Mouse (Mus musculus): Measurements from ENCODE around the gene Slc1a3. TPM values are rescaled to one million over a fixed set of nuclear protein-coding genes. Genes with fewer than 3 reads are reported as not detected.

Gene Slc1a3
- polyA plus RNA-seq, 1 experiment from 2014 or later, result 25.2 TPM

DNA sequence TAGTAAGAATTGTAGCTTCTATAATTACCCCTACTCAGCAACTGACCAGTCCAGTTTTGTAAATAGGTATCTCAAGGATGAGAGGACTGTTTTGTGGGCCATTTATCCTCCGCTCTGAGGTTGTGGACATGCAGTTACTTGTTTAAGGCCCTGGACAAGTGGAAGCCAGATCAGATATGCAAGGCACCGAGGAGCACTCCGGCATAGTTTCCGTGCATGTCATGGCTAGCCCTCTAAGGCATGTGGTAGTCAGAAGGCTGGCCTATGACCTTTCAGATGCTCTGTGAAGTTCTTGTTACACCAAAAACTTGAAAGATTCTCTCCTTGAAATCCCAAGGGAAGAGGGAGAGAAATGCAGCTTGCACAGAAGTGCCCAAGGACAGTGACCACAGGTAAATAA is 23.7 kb downstream of the Slc1a3 start:
- Histone ChIP-seq H3K27ac (ENCODE audit: low read length) (no peak overlapping the region), H3K9ac (ENCODE audit: low read length) (no peak overlapping the region), H3K4me2 (ENCODE audit: low read depth, low read length) (no peak overlapping the region), H3K4me3 (ENCODE audit: low read length) (no peak overlapping the region), H3K36me3 (ENCODE audit: control insufficient read depth, insufficient read depth, low read length) (0 out of 2 replicates have a peak, but pooled peaks cover 2% of the 10 kb centered on the region), H3K4me1 (replicated peaks; ENCODE audit: control insufficient read depth, insufficient read depth, low read length) (no peaks in the 10 kb centered on the region), H3K27me3 (ENCODE audit: control insufficient read depth, insufficient read depth, low read depth, low read length) (no peaks in the 10 kb centered on the region), H3K9me3 (ENCODE audit: control insufficient read depth, low read length) (no peaks in the 10 kb centered on the region)
- 87% methylated on average over 4 of the region's 4 CpGs for WGBS
- no peak for ATAC-seq (ENCODE audit: low read depth)

DNA sequence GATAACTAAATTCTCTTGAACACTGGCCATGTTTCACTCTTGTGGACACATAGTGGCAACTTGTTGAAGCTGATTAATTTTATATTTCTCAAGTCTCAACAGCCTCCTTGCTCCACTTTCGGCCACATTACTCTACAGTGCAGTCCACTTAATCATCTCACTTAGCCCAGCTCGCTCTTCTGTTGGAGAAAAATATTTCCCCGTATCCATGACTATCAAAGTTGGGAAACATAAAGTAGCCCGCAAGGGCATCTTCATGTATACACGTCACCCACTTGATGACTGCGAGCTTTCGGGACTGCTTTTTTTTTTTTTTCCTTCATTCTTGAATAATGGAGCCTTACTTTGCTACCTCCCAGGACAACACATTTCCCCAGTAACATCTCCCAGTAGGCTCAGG is 25.1 kb downstream of the Slc1a3 start:
- H3K27me3 ChIP-seq (ENCODE audit: control insufficient read depth, insufficient read depth, low read depth, low read length), result no peaks in the 10 kb centered on the region
- H3K4me1 ChIP-seq (replicated peaks; ENCODE audit: control insufficient read depth, insufficient read depth, low read length), result no peaks in the 10 kb centered on the region
- WGBS, result 76% methylated on average over 7 of the region's 7 CpGs
- H3K27ac ChIP-seq (ENCODE audit: low read length), result no peak overlapping the region
- H3K9me3 ChIP-seq (ENCODE audit: control insufficient read depth, low read length), result no peaks in the 10 kb centered on the region
- no peak overlapping the region for H3K4me3 ChIP-seq (ENCODE audit: low read length)
- no peak for ATAC-seq (ENCODE audit: low read depth)
- no peak overlapping the region for H3K9ac ChIP-seq (ENCODE audit: low read length)
- H3K4me2 ChIP-seq (ENCODE audit: low read depth, low read length), result no peak overlapping the region
- 0 out of 2 replicates have a peak, but pooled peaks cover 2% of the 10 kb centered on the region for H3K36me3 ChIP-seq (ENCODE audit: control insufficient read depth, insufficient read depth, low read length)

DNA sequence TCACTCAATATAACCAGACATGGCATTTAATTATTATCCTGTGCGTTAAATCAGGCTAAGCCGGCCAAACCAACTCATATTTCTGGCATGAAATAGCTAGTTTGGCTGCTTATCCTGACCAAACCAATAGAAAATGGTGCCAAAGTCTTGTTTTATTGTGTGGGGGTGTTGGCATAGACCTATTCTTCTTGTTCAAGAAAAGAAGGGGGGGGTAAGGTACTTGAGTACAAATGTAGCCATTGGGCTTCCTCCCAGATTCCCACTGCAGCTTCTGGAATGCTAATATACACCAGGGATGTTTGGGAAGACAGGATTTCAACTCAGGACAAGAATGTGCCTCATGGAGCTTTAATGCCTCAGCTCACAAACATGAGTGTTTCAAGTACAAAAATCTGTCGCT is 26.3 kb downstream of the Slc1a3 start:
- 76% methylated on average over 3 of the region's 3 CpGs for WGBS

DNA sequence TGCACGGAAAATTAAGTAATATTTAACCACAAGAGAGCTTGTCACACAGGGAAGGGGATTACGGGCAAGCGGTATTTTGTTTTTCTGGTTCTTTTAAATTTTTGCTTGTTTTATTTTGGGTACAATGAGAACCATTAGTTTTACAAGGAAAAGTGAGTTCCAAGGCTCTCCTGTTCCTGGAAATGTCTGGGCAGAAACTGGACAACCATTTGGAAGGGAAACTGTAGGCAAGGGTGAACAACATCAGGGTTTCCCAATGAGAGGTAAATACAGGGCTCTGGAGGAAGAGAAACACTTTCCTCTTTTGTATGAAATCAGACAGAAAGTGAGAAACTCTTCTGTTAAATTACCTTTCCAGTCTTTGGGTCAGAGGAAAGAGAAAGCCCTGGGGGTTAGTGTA is 27.7 kb downstream of the Slc1a3 start:
- no peaks in the 10 kb centered on the region for H3K4me1 ChIP-seq (replicated peaks; ENCODE audit: control insufficient read depth, insufficient read depth, low read length)
- no peaks in the 10 kb centered on the region for H3K27me3 ChIP-seq (ENCODE audit: control insufficient read depth, insufficient read depth, low read depth, low read length)
- no peak overlapping the region for H3K4me2 ChIP-seq (ENCODE audit: low read depth, low read length)
- H3K9ac ChIP-seq (ENCODE audit: low read length), result no peak overlapping the region
- 61% methylated on average over 3 of the region's 3 CpGs for WGBS
- 0 out of 2 replicates have a peak, but pooled peaks cover 2% of the 10 kb centered on the region for H3K36me3 ChIP-seq (ENCODE audit: control insufficient read depth, insufficient read depth, low read length)
- no peak overlapping the region for H3K4me3 ChIP-seq (ENCODE audit: low read length)
- H3K9me3 ChIP-seq (ENCODE audit: control insufficient read depth, low read length), result no peaks in the 10 kb centered on the region
- ATAC-seq (ENCODE audit: low read depth), result no peak
- no peak overlapping the region for H3K27ac ChIP-seq (ENCODE audit: low read length)

More for the DNA sequence above, 26.3 kb downstream of the Slc1a3 start:
- H3K4me1 ChIP-seq (replicated peaks; ENCODE audit: control insufficient read depth, insufficient read depth, low read length), result no peaks in the 10 kb centered on the region
- H3K9ac ChIP-seq (ENCODE audit: low read length), result no peak overlapping the region
- no peak for ATAC-seq (ENCODE audit: low read depth)
- no peaks in the 10 kb centered on the region for H3K27me3 ChIP-seq (ENCODE audit: control insufficient read depth, insufficient read depth, low read depth, low read length)
- no peaks in the 10 kb centered on the region for H3K9me3 ChIP-seq (ENCODE audit: control insufficient read depth, low read length)
- no peak overlapping the region for H3K4me2 ChIP-seq (ENCODE audit: low read depth, low read length)
- 0 out of 2 replicates have a peak, but pooled peaks cover 2% of the 10 kb centered on the region for H3K36me3 ChIP-seq (ENCODE audit: control insufficient read depth, insufficient read depth, low read length)
- H3K4me3 ChIP-seq (ENCODE audit: low read length), result no peak overlapping the region
- H3K27ac ChIP-seq (ENCODE audit: low read length), result no peak overlapping the region

DNA sequence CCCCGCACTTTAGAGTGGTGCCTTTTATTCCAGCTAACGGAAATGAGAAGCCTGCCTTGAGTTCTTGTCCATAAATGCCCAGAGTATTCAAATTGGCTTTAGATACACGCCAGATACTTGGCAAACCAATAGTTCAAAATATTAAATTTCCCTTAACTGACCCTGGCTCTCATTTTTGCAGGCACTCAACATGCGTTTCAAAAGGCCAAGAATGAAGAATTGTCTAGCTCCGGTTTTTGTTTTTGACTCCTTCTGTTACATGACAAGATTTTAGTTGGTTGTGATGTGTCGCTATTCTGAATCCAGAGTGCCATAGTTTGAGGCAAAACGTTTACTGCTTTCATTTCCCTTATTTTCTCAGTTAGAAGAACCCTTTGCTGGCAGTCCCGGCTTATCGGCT is 28.1 kb downstream of the Slc1a3 start:
- no peaks in the 10 kb centered on the region for H3K27me3 ChIP-seq (ENCODE audit: control insufficient read depth, insufficient read depth, low read depth, low read length)
- no peaks in the 10 kb centered on the region for H3K4me1 ChIP-seq (replicated peaks; ENCODE audit: control insufficient read depth, insufficient read depth, low read length)
- H3K4me3 ChIP-seq (ENCODE audit: low read length), result no peak overlapping the region
- WGBS, result 68% methylated on average over 9 of the region's 9 CpGs
- H3K27ac ChIP-seq (ENCODE audit: low read length), result no peak overlapping the region
- no peaks in the 10 kb centered on the region for H3K36me3 ChIP-seq (ENCODE audit: control insufficient read depth, insufficient read depth, low read length)
- no peak overlapping the region for H3K9ac ChIP-seq (ENCODE audit: low read length)
- no peak for ATAC-seq (ENCODE audit: low read depth)
- H3K9me3 ChIP-seq (ENCODE audit: control insufficient read depth, low read length), result no peaks in the 10 kb centered on the region
- H3K4me2 ChIP-seq (ENCODE audit: low read depth, low read length), result no peak overlapping the region

DNA sequence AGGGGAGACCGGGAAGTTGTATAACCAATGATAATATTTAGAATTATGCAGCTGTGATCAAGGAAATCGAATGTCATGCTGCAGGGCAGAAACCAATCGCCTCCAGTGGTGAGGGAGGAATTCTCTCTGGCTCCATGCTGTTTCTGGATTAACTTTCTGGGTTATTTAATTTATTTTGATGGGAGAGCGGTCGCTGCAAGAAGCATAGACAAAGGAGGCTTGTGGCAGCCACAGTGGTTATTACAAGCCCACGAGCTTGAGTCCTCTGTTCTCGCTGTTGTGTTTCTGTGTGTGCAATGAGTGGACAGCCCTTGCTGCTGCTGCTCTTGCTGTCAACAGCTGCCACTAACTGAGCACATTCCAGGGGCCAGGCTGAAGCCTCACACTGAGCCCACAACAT is 28.6 kb downstream of the Slc1a3 start:
- 76% methylated on average over 7 of the region's 7 CpGs for WGBS
- Histone ChIP-seq H3K36me3 (ENCODE audit: control insufficient read depth, insufficient read depth, low read length) (no peaks in the 10 kb centered on the region), H3K4me3 (ENCODE audit: low read length) (no peak overlapping the region), H3K9me3 (ENCODE audit: control insufficient read depth, low read length) (no peaks in the 10 kb centered on the region), H3K27ac (ENCODE audit: low read length) (no peak overlapping the region), H3K9ac (ENCODE audit: low read length) (no peak overlapping the region), H3K4me1 (replicated peaks; ENCODE audit: control insufficient read depth, insufficient read depth, low read length) (no peaks in the 10 kb centered on the region; the same call in 1 of the 2 replicates), H3K27me3 (ENCODE audit: control insufficient read depth, insufficient read depth, low read depth, low read length) (no peaks in the 10 kb centered on the region), H3K4me2 (ENCODE audit: low read depth, low read length) (no peak overlapping the region)
- no peak for ATAC-seq (ENCODE audit: low read depth)

DNA sequence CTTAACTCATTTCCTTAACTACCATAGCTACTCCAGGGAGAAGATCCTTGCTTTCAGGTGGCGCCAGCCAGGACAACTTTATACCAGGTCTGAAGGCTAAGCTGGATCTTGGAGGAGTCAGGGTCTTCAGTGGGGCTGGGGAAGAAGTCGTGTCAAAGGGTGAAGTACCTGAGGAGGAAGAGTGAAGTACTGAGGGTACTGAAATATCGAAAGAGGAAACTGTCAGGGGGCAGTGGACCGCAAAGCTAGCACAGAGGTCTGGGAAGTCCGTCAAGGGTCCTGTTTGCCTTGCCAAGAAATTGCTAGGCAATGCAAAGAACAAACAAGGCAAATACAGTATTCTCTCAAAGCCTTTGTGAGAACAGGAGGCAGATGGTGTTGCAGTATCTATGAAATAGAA is 29.6 kb downstream of the Slc1a3 start:
- Histone ChIP-seq H3K4me3 (ENCODE audit: low read length) (no peak overlapping the region), H3K9me3 (ENCODE audit: control insufficient read depth, low read length) (no peaks in the 10 kb centered on the region), H3K9ac (ENCODE audit: low read length) (no peak overlapping the region), H3K27ac (ENCODE audit: low read length) (no peak overlapping the region), H3K27me3 (ENCODE audit: control insufficient read depth, insufficient read depth, low read depth, low read length) (no peaks in the 10 kb centered on the region), H3K4me1 (replicated peaks; ENCODE audit: control insufficient read depth, insufficient read depth, low read length) (no peaks in the 10 kb centered on the region; the same call in 1 of the 2 replicates), H3K4me2 (ENCODE audit: low read depth, low read length) (no peak overlapping the region), H3K36me3 (ENCODE audit: control insufficient read depth, insufficient read depth, low read length) (no peaks in the 10 kb centered on the region)
- 82% methylated on average over 5 of the region's 5 CpGs for WGBS
- ATAC-seq (ENCODE audit: low read depth), result no peak

DNA sequence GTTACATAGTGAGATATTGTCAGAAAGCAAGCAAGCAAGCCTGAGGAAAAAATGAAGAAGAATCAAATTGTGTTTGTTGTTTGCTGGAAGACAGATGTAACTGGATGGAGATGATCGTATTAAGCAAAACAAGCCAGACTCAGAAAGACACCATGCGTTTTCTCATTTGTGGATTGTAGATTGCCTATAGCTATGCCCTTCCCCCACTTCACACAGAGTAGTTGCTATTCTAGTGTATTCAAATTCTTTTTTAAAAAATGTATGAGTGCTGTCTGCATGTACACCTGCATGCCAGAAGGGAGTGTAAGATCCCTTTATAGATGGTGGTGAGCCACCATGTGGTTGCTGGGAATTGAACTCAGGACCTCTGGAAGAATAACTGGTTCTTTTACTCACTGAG is 33.6 kb downstream of the Slc1a3 start:
- H3K4me1 ChIP-seq (replicated peaks; ENCODE audit: control insufficient read depth, insufficient read depth, low read length), result peaks cover 13% of the 10 kb centered on the region
- no peak overlapping the region for H3K9ac ChIP-seq (ENCODE audit: low read length)
- H3K27ac ChIP-seq (ENCODE audit: low read length), result peak overlapping the region; percentile 24; the same call in 1 of the 2 replicates
- 70% methylated on average over 2 of the region's 2 CpGs for WGBS
- H3K4me3 ChIP-seq (ENCODE audit: low read length), result no peak overlapping the region
- H3K27me3 ChIP-seq (ENCODE audit: control insufficient read depth, insufficient read depth, low read depth, low read length), result no peaks in the 10 kb centered on the region
- H3K9me3 ChIP-seq (ENCODE audit: control insufficient read depth, low read length), result no peaks in the 10 kb centered on the region
- ATAC-seq (ENCODE audit: low read depth), result no peak
- H3K4me2 ChIP-seq (ENCODE audit: low read depth, low read length), result no peak overlapping the region
- H3K36me3 ChIP-seq (ENCODE audit: control insufficient read depth, insufficient read depth, low read length), result no peaks in the 10 kb centered on the region

DNA sequence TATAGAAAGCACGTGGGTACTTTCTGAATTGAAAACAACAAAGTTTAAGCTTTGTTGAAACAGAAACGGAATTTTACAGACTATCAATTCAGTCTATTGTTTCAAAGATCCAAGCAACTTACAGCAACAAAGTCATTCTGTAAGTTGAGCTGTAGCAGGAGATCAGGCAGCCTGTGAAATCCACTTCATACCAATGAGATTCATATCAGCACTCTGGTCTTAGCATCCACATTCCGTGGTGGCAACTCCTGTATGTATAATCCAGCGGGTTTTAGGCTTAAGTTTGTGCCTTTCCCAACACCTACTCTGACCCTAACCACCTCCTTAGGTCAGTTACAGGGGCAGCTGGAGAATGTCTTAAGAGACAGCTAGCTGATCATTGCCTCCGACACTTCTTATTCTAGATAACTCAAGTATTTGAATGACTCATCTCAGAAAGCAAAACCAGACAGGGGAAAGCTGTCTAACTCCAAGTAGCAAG is 34.3 kb downstream of the Slc1a3 start:
- Histone ChIP-seq H3K9ac (ENCODE audit: low read length) (no peak overlapping the region), H3K27ac (ENCODE audit: low read length) (peak overlapping the region; percentile 51; the same call in 1 of the 2 replicates), H3K9me3 (ENCODE audit: control insufficient read depth, low read length) (no peaks in the 10 kb centered on the region), H3K4me2 (ENCODE audit: low read depth, low read length) (no peak overlapping the region), H3K36me3 (ENCODE audit: control insufficient read depth, insufficient read depth, low read length) (no peaks in the 10 kb centered on the region), H3K4me3 (ENCODE audit: low read length) (no peak overlapping the region), H3K27me3 (ENCODE audit: control insufficient read depth, insufficient read depth, low read depth, low read length) (no peaks in the 10 kb centered on the region), H3K4me1 (replicated peaks; ENCODE audit: control insufficient read depth, insufficient read depth, low read length) (peaks cover 13% of the 10 kb centered on the region)
- WGBS, result 10% methylated on average over 5 of the region's 5 CpGs
- peak; percentile 84 for ATAC-seq (ENCODE audit: low read depth)

DNA sequence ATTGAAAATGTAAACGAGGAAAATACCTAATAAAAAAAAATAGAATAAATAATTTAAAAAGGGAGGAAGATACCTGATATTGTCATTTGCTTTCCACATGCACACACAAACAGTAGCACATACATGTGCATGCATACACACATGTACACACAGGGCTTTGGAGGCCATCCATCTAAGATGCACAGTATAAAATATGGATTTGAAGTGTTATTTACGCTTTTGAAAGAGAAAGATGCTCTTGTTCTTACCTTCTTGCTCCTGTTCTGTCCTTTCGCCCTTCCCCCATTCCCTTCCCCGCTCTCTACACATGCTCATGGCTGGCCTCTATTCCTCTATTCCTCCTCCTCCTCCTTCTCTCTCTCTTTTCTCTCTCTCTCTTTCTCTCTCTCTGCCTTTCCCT is 34.9 kb downstream of the Slc1a3 start:
- Histone ChIP-seq H3K36me3 (ENCODE audit: control insufficient read depth, insufficient read depth, low read length) (no peaks in the 10 kb centered on the region), H3K4me1 (replicated peaks; ENCODE audit: control insufficient read depth, insufficient read depth, low read length) (peaks cover 13% of the 10 kb centered on the region), H3K27ac (ENCODE audit: low read length) (no peak overlapping the region; the same call in 1 of the 2 replicates), H3K9me3 (ENCODE audit: control insufficient read depth, low read length) (no peaks in the 10 kb centered on the region), H3K4me2 (ENCODE audit: low read depth, low read length) (no peak overlapping the region), H3K9ac (ENCODE audit: low read length) (no peak overlapping the region), H3K27me3 (ENCODE audit: control insufficient read depth, insufficient read depth, low read depth, low read length) (no peaks in the 10 kb centered on the region), H3K4me3 (ENCODE audit: low read length) (no peak overlapping the region)
- WGBS, result 80% methylated on average over 4 of the region's 4 CpGs
- no peak for ATAC-seq (ENCODE audit: low read depth)
